Mouse (Mus musculus) intestine, postnatal 0 days (tissue): ENCODE data around the gene Pus1. TPM values are rescaled to one million over a fixed set of nuclear protein-coding genes. Genes with fewer than 3 reads are reported as not detected.

ENCODE experiments used
- ATAC-seq: fragments of 200-750 bp; cut with Nextera tagmentation; 2 replicates; pipeline ENCODE4 v1.8.0; 2017; ENCODE audit warnings: mild to moderate bottlenecking, moderate TSS enrichment, moderate library complexity
- H3K27ac ChIP-seq: fragments of 300-500 bp; sonication (generic); 2 replicates; pipeline ENCODE4 v1.5.1; 2014; ENCODE audit warnings: mild to moderate bottlenecking, low read depth, low read length, moderate library complexity
- H3K27me3 ChIP-seq: fragments of 300-500 bp; sonication (generic); replicated peaks from 2 replicates; pipeline ENCODE4 v1.6.1; 2014; ENCODE audit warnings: low read length, mixed read lengths; ENCODE audit not compliant: control insufficient read depth, insufficient read depth
- H3K36me3 ChIP-seq: fragments of 300-500 bp; sonication (generic); 2 replicates; pipeline ENCODE4 v1.6.1; 2014; ENCODE audit warnings: mild to moderate bottlenecking, moderate library complexity; ENCODE audit not compliant: control insufficient read depth, insufficient read depth
- H3K4me1 ChIP-seq: fragments of 300-500 bp; sonication (generic); replicated peaks from 2 replicates; pipeline ENCODE4 v1.6.1; 2014; ENCODE audit warnings: antibody characterized with exemption, low read length, mixed read lengths; ENCODE audit not compliant: control insufficient read depth, insufficient read depth
- H3K4me2 ChIP-seq: fragments of 300-500 bp; sonication (generic); replicated peaks from 2 replicates; pipeline ENCODE4 v1.6.1; 2014; ENCODE audit warnings: low read depth, mild to moderate bottlenecking, moderate library complexity
- H3K4me3 ChIP-seq: fragments of 300-500 bp; sonication (generic); 2 replicates; pipeline ENCODE4 v1.5.1; 2014; ENCODE audit warnings: low read depth, low read length
- H3K9ac ChIP-seq: fragments of 300-500 bp; sonication (generic); 2 replicates; pipeline ENCODE4 v1.6.1; 2014; ENCODE audit warnings: mild to moderate bottlenecking, low read depth, low read length
- H3K9me3 ChIP-seq: fragments of 300-500 bp; sonication (generic); 2 replicates; pipeline ENCODE4 v1.6.1; 2016; ENCODE audit warnings: mixed run types; ENCODE audit not compliant: control insufficient read depth
- CTCF ChIP-seq: sonication (generic); IDR thresholded peaks from 2 replicates; pipeline ENCODE4 v1.5.1; 2016; ENCODE audit warnings: low read depth, mild to moderate bottlenecking, control low read depth, antibody characterized with exemption, moderate library complexity
- WGBS: fragments of 180-500 bp; shearing (Covaris S2); extraction: QIAGEN DNeasy Blood & Tissue Kit; methylation state at CpG from one replicate; pipeline ENCODE4 v1.1.7; 2014; 5-methylcytosine and 5-hydroxymethylcytosine counted together
- polyA plus RNA-seq: library from polyadenylated mRNA; unstranded; fragments of >200 nt; fragmentation: Nextera tagmentation; extraction: Ambion mirVana; gene quantifications from 2 replicates; pipeline ENCODE4 v1.2.1, GENCODE M21; 2015

Pus1 gene
- polyA plus RNA-seq, 1 experiment from 2014 or later, result 30.5 TPM

DNA sequence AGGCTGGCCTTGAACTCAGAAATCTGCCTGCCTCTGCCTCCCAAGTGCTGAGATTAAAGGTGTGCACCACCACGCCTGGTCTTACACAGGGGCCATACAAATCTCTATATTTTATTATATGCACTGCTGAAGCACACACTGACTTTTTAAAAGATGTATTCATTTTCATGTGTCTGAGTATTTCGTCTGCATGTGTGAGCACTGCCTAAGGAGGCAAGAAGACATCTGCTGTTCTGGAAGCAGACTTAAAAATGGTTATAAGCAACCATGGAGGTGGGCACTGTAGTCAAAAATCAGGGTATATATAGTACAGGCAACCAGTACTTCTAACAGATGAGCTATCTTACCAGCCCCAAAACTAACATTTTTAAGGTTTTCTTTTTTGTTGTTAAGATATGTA is 49.2 kb downstream of the Pus1 start:
- no peak overlapping the region for H3K4me2 ChIP-seq
- no peaks in the 10 kb centered on the region for H3K9me3 ChIP-seq
- H3K9ac ChIP-seq, result no peak overlapping the region
- no peak for TF ChIP-seq CTCF
- peaks cover 48% of the 10 kb centered on the region for H3K36me3 ChIP-seq
- no peak for ATAC-seq
- 96% methylated on average over 2 of the region's 2 CpGs for WGBS
- H3K4me3 ChIP-seq, result no peak overlapping the region
- no peaks in the 10 kb centered on the region for H3K27me3 ChIP-seq
- no peaks in the 10 kb centered on the region for H3K4me1 ChIP-seq
- H3K27ac ChIP-seq, result no peak overlapping the region

- 86% methylated on average over 1 of the region's 1 CpGs for WGBS
- Histone ChIP-seq H3K27ac (no peak overlapping the region), H3K4me2 (no peak overlapping the region), H3K9ac (no peak overlapping the region), H3K4me1 (no peaks in the 10 kb centered on the region), H3K27me3 (no peaks in the 10 kb centered on the region), H3K9me3 (no peaks in the 10 kb centered on the region), H3K36me3 (peaks cover 48% of the 10 kb centered on the region), H3K4me3 (no peak overlapping the region)
- no peak for ATAC-seq
- no peak for TF ChIP-seq CTCF
These were observed 52.6 kb downstream of the Pus1 start for GRCm38 (mm10) chr5:110727850-110728249.

Other genes starting within 250 kb of the Pus1 start
- 0.24 and 0.31 TPM in 2 replicates for gene Galnt9, start 236.3 kb downstream of the Pus1 start, polyA plus RNA-seq
- gene Noc4l, start 127.2 kb downstream of the Pus1 start, polyA plus RNA-seq, result 15.8 and 17.2 TPM in 2 replicates
- gene Ddx51, start 127.2 kb downstream of the Pus1 start, polyA plus RNA-seq, result 4.9 and 6.9 TPM in 2 replicates
- 11.0 and 13.1 TPM in 2 replicates for gene Ep400, start 9.9 kb downstream of the Pus1 start, polyA plus RNA-seq
- gene Ulk1, start 29.4 kb upstream of the Pus1 start, polyA plus RNA-seq, result 6.0 and 6.4 TPM in 2 replicates
- 50.0 and 52.2 TPM in 2 replicates for gene Hscb, start 59.1 kb upstream of the Pus1 start, polyA plus RNA-seq
- gene Chek2, start 59.3 kb upstream of the Pus1 start, polyA plus RNA-seq, result 10.5 and 12.2 TPM in 2 replicates
- gene Ttc28, start 99.1 kb upstream of the Pus1 start, polyA plus RNA-seq, result 2.9 and 3.4 TPM in 2 replicates